Mouse (Mus musculus): ENCODE results near the gene Fam167b.

Gene Fam167b

GRCm38 (mm10) chr4:129600233-129601158, 22.1 kb upstream of the Fam167b start, which contains the start of the genes Eif3i and Tmem234:
TSS of gene Eif3i (minus strand) at chr4:129600648.
TSS of gene Tmem234 (plus strand) at chr4:129600668.
- peak; percentile 90 for DNase-seq

GRCm38 (mm10) chr4:129588865-129589264, 10.5 kb upstream of the Fam167b start:
- DNase-seq: no peak

- no peak for DNase-seq
Measured at GRCm38 (mm10) chr4:129586943-129587342, 8.6 kb upstream of the Fam167b start.

GRCm38 (mm10) chr4:129585773-129586172, 7.4 kb upstream of the Fam167b start:
- no peak for DNase-seq

GRCm38 (mm10) chr4:129584884-129585608, 6.7 kb upstream of the Fam167b start:
- DNase-seq: peak; percentile 94

GRCm38 (mm10) chr4:129584370-129584769, 6.0 kb upstream of the Fam167b start:
- DNase-seq: no peak

GRCm38 (mm10) chr4:129582251-129582650, 3.9 kb upstream of the Fam167b start:
- no peak for DNase-seq

- DNase-seq: peak; percentile 80
Measured at GRCm38 (mm10) chr4:129580347-129580746, 2.0 kb upstream of the Fam167b start.

- DNase-seq: no peak
Measured at GRCm38 (mm10) chr4:129577688-129578087, 661 bp downstream of the Fam167b start.

GRCm38 (mm10) chr4:129576863-129577491, 1.4 kb downstream of the Fam167b start:
- peak; percentile 88 for DNase-seq

- peak; percentile 95 for DNase-seq
Measured at GRCm38 (mm10) chr4:129575171-129575844, 3.0 kb downstream of the Fam167b start.

- peak; percentile 92 for DNase-seq
Measured at GRCm38 (mm10) chr4:129573430-129573829, 4.9 kb downstream of the Fam167b start, which contains the start of gene Lck. TSS of gene Lck (minus strand) at chr4:129573641.

GRCm38 (mm10) chr4:129573093-129573370, 5.3 kb downstream of the Fam167b start:
- DNase-seq: peak; percentile 30

- DNase-seq: no peak
Measured at GRCm38 (mm10) chr4:129572236-129573092, 5.9 kb downstream of the Fam167b start.

- DNase-seq: peak; percentile 30
Measured at GRCm38 (mm10) chr4:129571551-129572084, 6.7 kb downstream of the Fam167b start.

- DNase-seq: no peak
Measured at GRCm38 (mm10) chr4:129570028-129570427, 8.3 kb downstream of the Fam167b start.

- no peak for DNase-seq
Measured at GRCm38 (mm10) chr4:129568366-129568765, 10.0 kb downstream of the Fam167b start.

GRCm38 (mm10) chr4:129565139-129565538, 13.2 kb downstream of the Fam167b start:
- no peak for DNase-seq

GRCm38 (mm10) chr4:129563718-129564117, 14.6 kb downstream of the Fam167b start:
- no peak for DNase-seq

- no peak for DNase-seq
Measured at GRCm38 (mm10) chr4:129561184-129561583, 17.2 kb downstream of the Fam167b start.

GRCm38 (mm10) chr4:129558321-129558955, 19.9 kb downstream of the Fam167b start:
- DNase-seq: peak; percentile 94

Data from thymus, postnatal 14 days (tissue).